Mouse (Mus musculus): ENCODE results near the gene Asphd2.

Asphd2 gene

GRCm38 (mm10) chr5:112349169-112349568 is 45.5 kb downstream of the Asphd2 start:
- DNase-seq (ENCODE audit: low read depth, low spot score) = no peak

DNA sequence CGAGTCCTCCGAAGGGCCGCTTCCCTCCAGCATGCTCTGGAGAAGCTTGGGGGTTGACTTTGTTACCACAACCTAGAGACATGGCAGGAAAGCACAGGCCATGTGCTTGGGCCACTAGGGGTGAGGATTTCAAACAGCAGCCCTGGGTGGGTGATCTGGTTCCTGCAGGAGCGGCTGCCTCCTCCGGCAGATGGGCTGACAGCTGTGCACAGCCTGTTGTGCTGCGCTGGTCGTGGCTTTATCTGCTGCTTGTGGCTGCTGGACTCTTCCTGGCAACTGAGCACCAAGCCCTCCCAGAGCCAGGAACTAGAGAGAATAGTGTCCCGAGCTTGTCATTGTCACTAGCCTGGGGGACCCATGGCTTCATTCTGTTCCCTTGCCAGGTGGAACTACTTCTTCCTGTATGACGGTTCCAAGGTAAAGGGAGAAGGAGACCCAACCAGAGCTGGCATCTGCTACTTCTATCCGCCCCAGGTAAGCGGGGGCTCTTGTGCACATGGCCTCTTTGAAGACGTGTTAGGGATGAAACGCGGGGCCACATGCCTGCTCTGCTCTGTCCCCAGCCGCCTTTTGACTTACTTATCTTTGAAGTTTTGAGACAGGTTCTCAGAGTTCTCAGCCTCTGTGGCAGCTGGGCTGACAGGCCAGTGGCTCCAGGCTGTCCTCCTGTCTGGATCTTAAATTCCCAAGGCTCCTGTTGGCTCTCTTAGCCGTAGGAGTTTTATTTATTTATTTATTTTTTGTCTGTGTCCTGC is 48.3 kb downstream of the Asphd2 start:
- DNase-seq (ENCODE audit: low read depth, low spot score) = no peak

DNA sequence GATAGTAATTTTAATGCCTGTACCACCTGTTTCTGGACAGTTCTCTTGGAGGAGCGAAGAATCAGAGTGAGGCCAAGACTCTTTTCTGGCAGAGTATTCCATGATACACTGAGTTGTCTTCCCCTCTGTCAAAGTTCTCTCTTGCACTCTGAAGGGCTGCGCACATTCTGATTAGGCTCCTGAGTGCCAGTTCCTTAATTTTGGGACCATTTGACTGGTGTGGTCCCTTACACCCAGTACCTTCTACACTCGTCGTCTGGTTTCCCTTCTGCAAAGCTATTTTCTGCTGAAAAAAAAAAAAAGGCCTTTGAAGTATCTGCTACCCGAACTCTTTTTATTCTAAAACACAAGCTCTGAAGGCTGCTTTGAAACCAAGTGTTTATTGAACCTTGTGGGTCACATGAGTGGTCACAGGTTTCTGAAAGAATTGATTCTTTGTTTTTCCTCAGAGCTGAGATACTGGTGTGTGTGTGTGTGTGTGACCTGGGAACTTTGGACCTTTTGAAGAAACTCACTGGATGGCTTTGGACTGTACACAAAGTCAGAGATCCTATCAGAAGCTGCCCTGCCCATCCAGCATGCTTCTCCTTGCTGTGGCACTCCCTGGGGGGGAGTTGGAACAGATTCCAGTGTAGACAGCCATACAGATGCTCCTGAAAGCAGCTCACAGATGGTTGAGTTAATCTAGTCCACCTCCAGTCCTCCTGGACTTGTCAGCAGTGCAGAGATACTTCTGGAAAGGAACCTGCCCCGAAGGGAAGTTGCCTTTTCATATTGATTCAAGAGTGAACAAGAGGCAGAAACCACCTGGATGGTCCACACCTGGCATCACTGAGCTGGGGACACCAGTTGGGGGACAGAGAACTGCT is 50.3 kb downstream of the Asphd2 start:
- no peak for DNase-seq (ENCODE audit: low read depth, low spot score)

- no peak for DNase-seq (ENCODE audit: low read depth, low spot score)
Observed at GRCm38 (mm10) chr5:112343205-112343595, 51.5 kb downstream of the Asphd2 start.

GRCm38 (mm10) chr5:112342463-112343204 is 52.0 kb downstream of the Asphd2 start, which contains the start of the genes Srrd and Hps4:
Srrd (minus strand) TSS chr5:112343040.
Hps4 (plus strand) TSS chr5:112343083.
- DNase-seq (ENCODE audit: low read depth, low spot score) = peak; percentile 96

DNA sequence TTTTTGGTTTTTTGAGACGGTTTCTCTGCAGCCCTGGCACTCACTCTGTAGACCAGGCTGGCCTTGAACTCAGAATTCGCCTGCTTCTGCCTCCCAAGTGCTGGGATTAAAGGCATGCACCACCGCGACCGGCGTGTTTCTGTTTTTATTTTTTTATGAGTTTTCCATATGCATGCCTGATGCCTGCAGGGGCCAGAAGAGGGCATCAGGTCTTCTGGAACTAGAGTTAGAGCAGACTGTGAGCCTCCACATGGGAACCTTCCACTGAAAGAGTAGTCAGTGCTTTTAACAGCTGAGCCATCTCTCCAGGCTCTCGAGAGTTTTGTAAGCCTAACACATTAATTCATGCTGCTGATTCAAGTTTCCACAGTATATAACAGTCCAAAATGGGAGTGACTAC is 55.5 kb downstream of the Asphd2 start:
- no peak for DNase-seq (ENCODE audit: low read depth, low spot score)

DNA sequence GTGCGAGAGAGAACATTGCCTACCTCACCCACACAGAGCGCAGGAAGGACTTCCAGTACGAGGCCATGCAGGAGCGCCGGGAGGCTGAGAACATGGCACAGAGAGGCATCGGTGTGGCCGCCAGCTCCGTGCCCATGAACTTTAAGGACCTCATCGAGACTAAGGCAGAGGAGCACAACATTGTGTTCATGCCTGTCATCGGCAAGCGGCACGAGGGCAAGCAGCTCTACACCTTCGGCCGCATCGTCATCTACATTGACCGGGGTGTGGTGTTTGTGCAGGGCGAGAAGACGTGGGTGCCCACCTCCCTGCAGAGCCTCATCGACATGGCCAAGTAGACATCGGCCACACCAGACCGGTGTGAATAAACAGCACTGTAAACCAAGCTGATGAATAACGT is 57.7 kb downstream of the Asphd2 start:
- DNase-seq (ENCODE audit: low read depth, low spot score) = no peak

DNA sequence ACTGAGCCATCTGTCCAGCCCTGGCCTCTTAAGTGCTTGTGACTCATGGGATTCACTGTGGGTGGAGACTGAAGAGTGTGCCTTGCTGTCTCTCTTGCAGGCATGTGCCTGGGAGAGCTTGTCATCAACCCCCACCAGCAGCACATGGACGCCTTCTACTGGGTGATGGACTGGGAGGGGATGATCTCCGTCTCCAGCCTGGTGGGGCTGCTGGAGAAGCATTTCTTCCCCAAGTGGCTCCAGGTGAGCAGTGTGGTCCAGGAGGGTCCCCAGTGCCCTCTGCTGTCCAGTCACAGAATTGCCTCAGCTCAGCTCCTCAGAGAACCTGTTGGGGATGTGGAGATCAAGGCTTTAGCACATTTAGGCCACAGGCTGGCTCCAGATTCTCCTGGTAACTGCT is 59.2 kb downstream of the Asphd2 start:
- peak; percentile 84 for DNase-seq (ENCODE audit: low read depth, low spot score)

Measured in CD4-positive, CD25-positive, alpha-beta regulatory T cell, adult 2 months (primary cell).